In the genomic region with DNA sequence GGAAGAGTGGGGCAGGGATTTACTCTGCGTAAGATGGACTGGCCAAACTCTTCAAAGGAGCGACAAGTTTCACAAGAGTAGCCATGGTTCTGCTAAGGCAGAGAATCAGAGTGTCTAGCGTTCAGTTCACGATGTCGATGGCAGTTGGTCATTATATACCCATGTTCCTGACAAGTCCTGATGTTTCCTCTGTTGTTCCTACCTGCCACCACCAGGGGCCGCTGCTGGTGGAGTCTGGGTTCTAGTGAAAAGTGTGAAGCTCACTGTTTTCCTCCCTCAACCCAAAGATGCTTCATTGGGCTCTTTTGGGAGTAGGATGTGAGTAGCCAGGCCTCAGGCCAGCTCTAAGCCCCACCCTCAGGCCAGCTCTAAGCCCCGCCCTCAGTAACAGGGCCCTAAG, we compare ENCODE assay signal across 9 mouse cellular contexts. TPM values are rescaled to one million over a fixed set of nuclear protein-coding genes. Genes with fewer than 3 reads are reported as not detected.
DNase-seq lines count a peak whose midpoint lies in the region; ATAC-seq and TF ChIP-seq lines count a peak whose summit lies in the region.
"Had no signal": no experiment of that assay in that cellular context is flagged by ENCODE, and none has a peak within 500 bp of the region (broad histone marks: within the 10 kb centered on the region; RNA-seq: fewer than 3 reads in every experiment).

No protein-coding gene starts in this region.

- WGBS in kidney, embryonic 16.5 days, result 68% methylated on average over 7 of the region's 7 CpGs
- WGBS in embryonic facial prominence, embryonic 10.5 days, result 65% methylated on average over 7 of the region's 7 CpGs
- 68% methylated on average over 7 of the region's 7 CpGs for WGBS in stomach, postnatal 0 days

- no peaks in the 10 kb centered on the region for H3K9me3 ChIP-seq in kidney, embryonic 16.5 days (ENCODE audit: low read length)
- H3K9me3 ChIP-seq in embryonic facial prominence, embryonic 10.5 days, result no peaks in the 10 kb centered on the region
- no peaks in the 10 kb centered on the region for H3K9me3 ChIP-seq in stomach, postnatal 0 days (ENCODE audit: control insufficient read depth, low read length)

- DNase-seq in kidney, postnatal 10 days, result peak; percentile 11
- DNase-seq in NIH3T3 (ENCODE audit: low read depth), result peak; percentile 37
- peak; percentile 51 for DNase-seq in embryonic facial prominence, embryonic 10.5 days (ENCODE audit: low spot score)
- no peak for DNase-seq in stomach, postnatal 0 days (ENCODE audit: low spot score)
- DNase-seq in Muller cell, postnatal 12 days (ENCODE audit: inconsistent ontology term), result no peak
- DNase-seq in layer of hippocampus, adult 18-20 months (ENCODE audit: low spot score in 2 of 2), result no peak
- no peak for DNase-seq in left cerebral cortex, adult 8-10 months (ENCODE audit: low spot score in 2 of 2)

- no peak overlapping the region for H3K4me2 ChIP-seq in kidney, embryonic 16.5 days (replicated peaks; ENCODE audit: low read depth, low read length)
- no peak overlapping the region for H3K4me2 ChIP-seq in stomach, postnatal 0 days (replicated peaks; ENCODE audit: low read depth)

- TF ChIP-seq CTCF in stomach, postnatal 0 days (IDR thresholded peaks at IDR 0.05; ENCODE audit: low read depth), result peak; percentile 50

- H3K27me3 ChIP-seq in kidney, embryonic 16.5 days (ENCODE audit: insufficient read depth, low read length), result no peaks in the 10 kb centered on the region
- H3K27me3 ChIP-seq in embryonic facial prominence, embryonic 10.5 days (replicated peaks; ENCODE audit: low read depth, poor library complexity, severe bottlenecking), result peaks cover 13% of the 10 kb centered on the region
- H3K27me3 ChIP-seq in stomach, postnatal 0 days (ENCODE audit: control insufficient read depth, insufficient read depth, low read length), result no peaks in the 10 kb centered on the region

- ATAC-seq in kidney, embryonic 16.5 days (ENCODE audit: low FRiP score, low TSS enrichment), result no peak
- no peak for ATAC-seq in stomach, postnatal 0 days (ENCODE audit: low FRiP score, low TSS enrichment)

- H3K4me1 ChIP-seq in kidney, embryonic 16.5 days (ENCODE audit: insufficient read depth, low read length), result no peaks in the 10 kb centered on the region
- H3K4me1 ChIP-seq in embryonic facial prominence, embryonic 10.5 days, result no peaks in the 10 kb centered on the region
- no peaks in the 10 kb centered on the region for H3K4me1 ChIP-seq in stomach, postnatal 0 days (replicated peaks; ENCODE audit: control insufficient read depth, insufficient read depth)

- no peak for TF ChIP-seq EP300 in stomach, postnatal 0 days (optimal IDR thresholded peaks at IDR 0.05)

- H3K9ac ChIP-seq in kidney, embryonic 16.5 days (replicated peaks; ENCODE audit: low read length), result no peak overlapping the region
- no peak overlapping the region for H3K9ac ChIP-seq in stomach, postnatal 0 days (ENCODE audit: low read length)

- no peak overlapping the region for H3K27ac ChIP-seq in kidney, embryonic 16.5 days (ENCODE audit: low read length)
- no peak overlapping the region for H3K27ac ChIP-seq in embryonic facial prominence, embryonic 10.5 days (replicated peaks)
- H3K27ac ChIP-seq in stomach, postnatal 0 days (replicated peaks), result no peak overlapping the region

- no peaks in the 10 kb centered on the region for H3K36me3 ChIP-seq in kidney, embryonic 16.5 days (ENCODE audit: insufficient read depth, low read length)
- no peaks in the 10 kb centered on the region for H3K36me3 ChIP-seq in embryonic facial prominence, embryonic 10.5 days (replicated peaks)
- no peaks in the 10 kb centered on the region for H3K36me3 ChIP-seq in stomach, postnatal 0 days (ENCODE audit: control insufficient read depth, insufficient read depth, low read length)

- H3K4me3 ChIP-seq in kidney, embryonic 16.5 days (ENCODE audit: low read length), result no peak overlapping the region
- no peak overlapping the region for H3K4me3 ChIP-seq in embryonic facial prominence, embryonic 10.5 days
- no peak overlapping the region for H3K4me3 ChIP-seq in stomach, postnatal 0 days (ENCODE audit: low read depth, low read length)
- H3K4me3 ChIP-seq: erythroblast, embryonic 14.5 days had no signal

RNA-seq across cellular contexts. Expression of a gene that starts 33.3 kb away (rescaled TPM):
- polyA plus RNA-seq in kidney, embryonic 16.5 days (2015; fragmentation: Nextera tagmentation; extraction: Ambion mirVana), result 47.1 and 47.9 TPM in 2 replicates
- 44.2 and 56.6 TPM in 2 replicates for polyA plus RNA-seq in embryonic facial prominence, embryonic 10.5 days (2016; fragmentation: Nextera tagmentation; extraction: Ambion mirVana)
- 7.9 and 8.5 TPM in 2 replicates for polyA plus RNA-seq in stomach, postnatal 0 days (2015; fragmentation: Nextera tagmentation; extraction: Ambion mirVana)
- 10 to 100 TPM; 31.8 to 33.5 TPM for total RNA-seq in layer of hippocampus, adult 18-20 months (2021)
- total RNA-seq in left cerebral cortex, adult 8-10 months (2022), result 10 to 100 TPM; 36.1 to 41.1 (median 40.3) TPM
- polyA plus RNA-seq: erythroblast, embryonic 14.5 days had no signal

RNA-seq across cellular contexts. Expression of a gene that starts 43.4 kb away (rescaled TPM):
- not detected in 2 replicates for polyA plus RNA-seq in kidney, embryonic 16.5 days (2015; fragmentation: Nextera tagmentation; extraction: Ambion mirVana)
- polyA plus RNA-seq in embryonic facial prominence, embryonic 10.5 days (2016; fragmentation: Nextera tagmentation; extraction: Ambion mirVana), result 0.84 and 1.3 TPM in 2 replicates
- polyA plus RNA-seq in stomach, postnatal 0 days (2015; fragmentation: Nextera tagmentation; extraction: Ambion mirVana), result not detected in 2 replicates
- under 1 TPM; 0.52 to 0.68 TPM for total RNA-seq in layer of hippocampus, adult 18-20 months (2021)
- under 1 TPM in 3 of 4 experiments, not detected in 1; 0.37 to 0.53 (median 0.39) TPM for total RNA-seq in left cerebral cortex, adult 8-10 months (2022)
- polyA plus RNA-seq: erythroblast, embryonic 14.5 days had no signal

Comparison
In these comparisons a context has a peak if more than half of its experiments do, and no peak if none do; other contexts are left out.
1. DNase-seq: peak in kidney, postnatal 10 days (single experiment), NIH3T3 (single experiment) and embryonic facial prominence, embryonic 10.5 days (single experiment); none in stomach, postnatal 0 days (single experiment), Muller cell, postnatal 12 days (single experiment), layer of hippocampus, adult 18-20 months (0 of 2) and left cerebral cortex, adult 8-10 months (0 of 2).